Mouse (Mus musculus): ENCODE measurements around the gene 6430571L13Rik. TPM values are rescaled to one million over a fixed set of nuclear protein-coding genes. Genes with fewer than 3 reads are reported as not detected.

Gene 6430571L13Rik
- polyA plus RNA-seq, 1 experiment from 2014 or later, result 0.90 TPM

DNA sequence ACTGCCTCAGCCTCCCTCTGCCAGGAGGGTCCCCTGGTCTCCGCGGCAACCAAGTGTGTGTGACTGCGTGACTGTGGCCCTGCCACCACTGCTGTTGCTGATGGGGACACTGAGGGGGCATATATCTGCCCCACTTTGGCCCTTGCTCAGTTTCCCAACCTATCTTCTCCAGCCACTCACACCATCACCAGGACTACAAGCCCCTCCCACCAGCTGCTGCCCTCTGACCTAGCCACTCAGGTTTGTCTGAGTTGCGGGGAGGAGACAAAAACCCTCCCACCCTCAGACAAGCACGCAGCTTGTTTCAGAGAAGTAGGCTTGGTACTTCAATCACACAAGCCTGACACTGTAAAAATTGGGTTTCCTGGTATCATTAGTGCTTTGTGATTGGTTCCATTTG lies 35.0 kb downstream of the 6430571L13Rik start:
- ATAC-seq (ENCODE audit: insufficient read depth, low FRiP score), result no peak

DNA sequence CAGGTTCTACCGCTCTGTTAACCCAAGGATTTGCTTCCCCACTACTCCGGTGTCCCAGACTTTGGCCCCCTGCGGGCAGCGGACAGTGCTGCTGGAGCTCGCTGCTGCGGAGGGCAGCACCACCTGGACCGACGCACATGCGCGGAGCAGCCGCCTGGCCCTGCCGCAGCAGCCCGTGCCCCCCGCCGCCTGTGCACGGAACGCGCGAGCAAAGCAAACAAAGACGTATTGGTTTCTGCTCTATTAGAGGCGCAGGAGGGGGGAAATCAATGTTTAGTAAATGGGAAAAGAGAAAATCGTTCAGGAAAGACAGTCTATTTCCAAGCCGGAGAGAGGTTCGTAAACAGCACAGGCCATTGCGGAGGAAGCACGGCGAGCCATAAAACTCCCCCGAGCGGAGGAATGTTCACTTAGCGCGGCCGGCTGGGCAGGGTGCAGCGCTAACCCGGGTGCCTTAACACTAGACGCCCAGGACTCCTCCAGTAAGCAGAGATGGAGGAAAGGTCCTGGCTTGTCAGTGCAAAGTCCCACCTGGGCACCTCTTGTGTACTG lies 37.6 kb downstream of the 6430571L13Rik start:
- ATAC-seq (ENCODE audit: insufficient read depth, low FRiP score), result no peak
- peaks cover 5% of the 10 kb centered on the region; the same call in 1 of the 2 replicates for H3K4me1 ChIP-seq (ENCODE audit: control insufficient read depth, insufficient read depth, low read length)
- H3K27me3 ChIP-seq (ENCODE audit: control insufficient read depth, insufficient read depth, low read length), result peaks cover 70% of the 10 kb centered on the region

More for the DNA sequence above, 35.0 kb downstream of the 6430571L13Rik start:
- Histone ChIP-seq H3K9ac (ENCODE audit: low read length) (no peak overlapping the region), H3K4me1 (ENCODE audit: control insufficient read depth, insufficient read depth, low read length) (peaks cover 5% of the 10 kb centered on the region; the same call in 1 of the 2 replicates), H3K9me3 (replicated peaks; ENCODE audit: control insufficient read depth, low read length) (no peaks in the 10 kb centered on the region), H3K4me2 (ENCODE audit: low read depth, low read length) (no peak overlapping the region), H3K36me3 (ENCODE audit: control insufficient read depth, insufficient read depth, low read length) (no peaks in the 10 kb centered on the region), H3K27me3 (ENCODE audit: control insufficient read depth, insufficient read depth, low read length) (peaks cover 46% of the 10 kb centered on the region), H3K27ac (ENCODE audit: low read length) (no peak overlapping the region), H3K4me3 (replicated peaks; ENCODE audit: low read length) (no peak overlapping the region)
- WGBS, result 21% methylated on average over 5 of the region's 5 CpGs

DNA sequence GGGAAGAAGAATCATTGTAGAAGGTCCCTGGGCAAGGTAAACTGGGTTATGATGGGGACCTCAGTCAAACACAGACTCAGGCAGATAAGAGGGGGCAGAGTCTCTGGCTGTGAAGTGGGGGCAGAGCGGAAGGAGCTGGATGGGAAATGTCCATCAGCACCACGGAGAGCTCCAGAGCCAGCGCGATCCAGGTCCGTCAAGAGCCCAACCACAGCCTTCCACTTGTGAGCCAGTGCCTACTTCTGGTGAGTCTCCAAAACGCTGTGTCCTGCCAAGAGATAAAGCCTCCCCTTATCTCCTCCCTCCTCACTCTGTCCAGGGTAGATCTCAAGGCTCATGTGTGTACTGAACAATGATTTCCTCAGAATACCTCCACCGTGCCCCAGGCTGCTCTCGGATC lies 41.3 kb downstream of the 6430571L13Rik start:
- WGBS, result 5% methylated on average over 8 of the region's 8 CpGs
- H3K9ac ChIP-seq (ENCODE audit: low read length), result no peak overlapping the region

More for the DNA sequence above, 37.6 kb downstream of the 6430571L13Rik start:
- H3K9ac ChIP-seq (ENCODE audit: low read length), result no peak overlapping the region
- peak overlapping the region; percentile 58 for H3K4me2 ChIP-seq (ENCODE audit: low read depth, low read length)
- no peak overlapping the region for H3K27ac ChIP-seq (ENCODE audit: low read length)
- H3K4me3 ChIP-seq (replicated peaks; ENCODE audit: low read length), result peak overlapping the region; percentile 38
- WGBS, result under 1% methylated on average over 35 of the region's 35 CpGs
- no peaks in the 10 kb centered on the region for H3K36me3 ChIP-seq (ENCODE audit: control insufficient read depth, insufficient read depth, low read length)
- no peaks in the 10 kb centered on the region for H3K9me3 ChIP-seq (replicated peaks; ENCODE audit: control insufficient read depth, low read length)

GRCm38 (mm10) chr9:107384396-107384795 lies 44.0 kb downstream of the 6430571L13Rik start:
- Histone ChIP-seq H3K27ac (ENCODE audit: low read length) (no peak overlapping the region), H3K27me3 (ENCODE audit: control insufficient read depth, insufficient read depth, low read length) (peaks cover 47% of the 10 kb centered on the region), H3K4me2 (ENCODE audit: low read depth, low read length) (no peak overlapping the region), H3K36me3 (ENCODE audit: control insufficient read depth, insufficient read depth, low read length) (no peaks in the 10 kb centered on the region), H3K9ac (ENCODE audit: low read length) (no peak overlapping the region), H3K4me1 (ENCODE audit: control insufficient read depth, insufficient read depth, low read length) (no peaks in the 10 kb centered on the region), H3K4me3 (replicated peaks; ENCODE audit: low read length) (no peak overlapping the region), H3K9me3 (replicated peaks; ENCODE audit: control insufficient read depth, low read length) (no peaks in the 10 kb centered on the region)
- WGBS, result 35% methylated on average over 3 of the region's 3 CpGs
- ATAC-seq (ENCODE audit: insufficient read depth, low FRiP score), result no peak

More for the DNA sequence above, 41.3 kb downstream of the 6430571L13Rik start:
- ATAC-seq (ENCODE audit: insufficient read depth, low FRiP score), result no peak
- H3K36me3 ChIP-seq (ENCODE audit: control insufficient read depth, insufficient read depth, low read length), result no peaks in the 10 kb centered on the region
- H3K27me3 ChIP-seq (ENCODE audit: control insufficient read depth, insufficient read depth, low read length), result peaks cover 71% of the 10 kb centered on the region
- H3K27ac ChIP-seq (ENCODE audit: low read length), result no peak overlapping the region
- H3K4me2 ChIP-seq (ENCODE audit: low read depth, low read length), result no peak overlapping the region
- H3K4me3 ChIP-seq (replicated peaks; ENCODE audit: low read length), result no peak overlapping the region
- peaks cover 5% of the 10 kb centered on the region; the same call in 1 of the 2 replicates for H3K4me1 ChIP-seq (ENCODE audit: control insufficient read depth, insufficient read depth, low read length)
- H3K9me3 ChIP-seq (replicated peaks; ENCODE audit: control insufficient read depth, low read length), result no peaks in the 10 kb centered on the region

- no peak overlapping the region for H3K27ac ChIP-seq (ENCODE audit: low read length)
- no peak overlapping the region for H3K9ac ChIP-seq (ENCODE audit: low read length)
- H3K9me3 ChIP-seq (replicated peaks; ENCODE audit: control insufficient read depth, low read length), result no peaks in the 10 kb centered on the region
- no peak overlapping the region for H3K4me3 ChIP-seq (replicated peaks; ENCODE audit: low read length)
- peaks cover 26% of the 10 kb centered on the region for H3K27me3 ChIP-seq (ENCODE audit: control insufficient read depth, insufficient read depth, low read length)
- ATAC-seq (ENCODE audit: insufficient read depth, low FRiP score), result no peak
- H3K4me2 ChIP-seq (ENCODE audit: low read depth, low read length), result no peak overlapping the region
- WGBS, result 62% methylated on average over 3 of the region's 3 CpGs
- H3K36me3 ChIP-seq (ENCODE audit: control insufficient read depth, insufficient read depth, low read length), result no peaks in the 10 kb centered on the region
- no peaks in the 10 kb centered on the region for H3K4me1 ChIP-seq (ENCODE audit: control insufficient read depth, insufficient read depth, low read length)
Measured at GRCm38 (mm10) chr9:107386722-107387121, 46.3 kb downstream of the 6430571L13Rik start.

GRCm38 (mm10) chr9:107387708-107388107 lies 47.3 kb downstream of the 6430571L13Rik start:
- Histone ChIP-seq H3K9ac (ENCODE audit: low read length) (no peak overlapping the region), H3K9me3 (replicated peaks; ENCODE audit: control insufficient read depth, low read length) (no peaks in the 10 kb centered on the region), H3K27me3 (ENCODE audit: control insufficient read depth, insufficient read depth, low read length) (peaks cover 16% of the 10 kb centered on the region), H3K36me3 (ENCODE audit: control insufficient read depth, insufficient read depth, low read length) (no peaks in the 10 kb centered on the region), H3K27ac (ENCODE audit: low read length) (no peak overlapping the region), H3K4me3 (replicated peaks; ENCODE audit: low read length) (no peak overlapping the region), H3K4me2 (ENCODE audit: low read depth, low read length) (no peak overlapping the region), H3K4me1 (ENCODE audit: control insufficient read depth, insufficient read depth, low read length) (no peaks in the 10 kb centered on the region)
- ATAC-seq (ENCODE audit: insufficient read depth, low FRiP score), result no peak
- WGBS, result 87% methylated on average over 3 of the region's 3 CpGs

- H3K4me3 ChIP-seq (replicated peaks; ENCODE audit: low read length), result no peak overlapping the region
- H3K36me3 ChIP-seq (ENCODE audit: control insufficient read depth, insufficient read depth, low read length), result no peaks in the 10 kb centered on the region
- no peaks in the 10 kb centered on the region for H3K4me1 ChIP-seq (ENCODE audit: control insufficient read depth, insufficient read depth, low read length)
- no peak for ATAC-seq (ENCODE audit: insufficient read depth, low FRiP score)
- H3K9ac ChIP-seq (ENCODE audit: low read length), result no peak overlapping the region
- H3K27me3 ChIP-seq (ENCODE audit: control insufficient read depth, insufficient read depth, low read length), result peaks cover 11% of the 10 kb centered on the region
- no peak overlapping the region for H3K27ac ChIP-seq (ENCODE audit: low read length)
- H3K9me3 ChIP-seq (replicated peaks; ENCODE audit: control insufficient read depth, low read length), result no peaks in the 10 kb centered on the region
- whole genome bisulfite sequencing, result 69% methylated on average over 2 of the region's 2 CpGs
- H3K4me2 ChIP-seq (ENCODE audit: low read depth, low read length), result no peak overlapping the region
Measured at GRCm38 (mm10) chr9:107388263-107388662, 47.9 kb downstream of the 6430571L13Rik start.

- WGBS, result 33% methylated on average over 4 of the region's 4 CpGs
- no peaks in the 10 kb centered on the region for H3K9me3 ChIP-seq (replicated peaks; ENCODE audit: control insufficient read depth, low read length)
- H3K4me3 ChIP-seq (replicated peaks; ENCODE audit: low read length), result no peak overlapping the region
- no peak for ATAC-seq (ENCODE audit: insufficient read depth, low FRiP score)
- H3K4me2 ChIP-seq (ENCODE audit: low read depth, low read length), result no peak overlapping the region
- H3K4me1 ChIP-seq (ENCODE audit: control insufficient read depth, insufficient read depth, low read length), result peaks cover 8% of the 10 kb centered on the region; the same call in 1 of the 2 replicates
- no peak overlapping the region for H3K27ac ChIP-seq (ENCODE audit: low read length)
- H3K9ac ChIP-seq (ENCODE audit: low read length), result no peak overlapping the region
- no peaks in the 10 kb centered on the region for H3K36me3 ChIP-seq (ENCODE audit: control insufficient read depth, insufficient read depth, low read length)
- peaks cover 44% of the 10 kb centered on the region for H3K27me3 ChIP-seq (ENCODE audit: control insufficient read depth, insufficient read depth, low read length)
Measured at GRCm38 (mm10) chr9:107396397-107396796, 56.0 kb downstream of the 6430571L13Rik start.

GRCm38 (mm10) chr9:107398968-107399367 lies 58.6 kb downstream of the 6430571L13Rik start:
- Histone ChIP-seq H3K4me3 (replicated peaks; ENCODE audit: low read length) (no peak overlapping the region; the same call in 1 of the 2 replicates), H3K9me3 (replicated peaks; ENCODE audit: control insufficient read depth, low read length) (no peaks in the 10 kb centered on the region), H3K4me2 (ENCODE audit: low read depth, low read length) (no peak overlapping the region), H3K27ac (ENCODE audit: low read length) (no peak overlapping the region), H3K36me3 (ENCODE audit: control insufficient read depth, insufficient read depth, low read length) (no peaks in the 10 kb centered on the region), H3K27me3 (ENCODE audit: control insufficient read depth, insufficient read depth, low read length) (peaks cover 68% of the 10 kb centered on the region), H3K9ac (ENCODE audit: low read length) (no peak overlapping the region), H3K4me1 (ENCODE audit: control insufficient read depth, insufficient read depth, low read length) (peaks cover 8% of the 10 kb centered on the region; the same call in 1 of the 2 replicates)
- WGBS, result 27% methylated on average over 11 of the region's 11 CpGs
- no peak for ATAC-seq (ENCODE audit: insufficient read depth, low FRiP score)

All from stomach, embryonic 16.5 days (tissue).